Mouse (Mus musculus) neural tube, embryonic 13.5 days (tissue): ENCODE measurements around the gene Bglap3. TPM values are rescaled to one million over a fixed set of nuclear protein-coding genes. Genes with fewer than 3 reads are reported as not detected.
"Not testable (repeated sequence)": the region's sequence is repeated elsewhere in the genome, so short reads cannot be mapped to it uniquely, and the experiment has no call there.

ENCODE experiments used
- ATAC-seq: fragments of 200-750 bp; cut with Nextera tagmentation; 2 replicates; pipeline ENCODE4 v1.8.0; 2017; ENCODE audit warnings: low read depth, mild to moderate bottlenecking, moderate TSS enrichment, moderate library complexity
- H3K27ac ChIP-seq: fragments of 300-500 bp; sonication (generic); replicated peaks from 2 replicates; pipeline ENCODE4 v1.5.1; 2015; ENCODE audit warnings: moderate library complexity, mild to moderate bottlenecking, inconsistent platforms
- H3K27me3 ChIP-seq: fragments of 300-500 bp; sonication (generic); 2 replicates; pipeline ENCODE4 v1.6.1; 2015; ENCODE audit warnings: mild to moderate bottlenecking, inconsistent platforms
- H3K36me3 ChIP-seq: fragments of 300-500 bp; sonication (generic); 2 replicates; pipeline ENCODE4 v1.6.1; 2015; ENCODE audit warnings: mild to moderate bottlenecking, inconsistent platforms
- H3K4me1 ChIP-seq: fragments of 300-500 bp; sonication (generic); replicated peaks from 2 replicates; pipeline ENCODE4 v1.6.1; 2015; ENCODE audit warnings: inconsistent platforms
- H3K4me2 ChIP-seq: fragments of 300-500 bp; sonication (generic); 2 replicates; pipeline ENCODE4 v1.6.1; 2015; ENCODE audit warnings: inconsistent platforms, mild to moderate bottlenecking, moderate library complexity
- H3K4me3 ChIP-seq: fragments of 300-500 bp; sonication (generic); 2 replicates; pipeline ENCODE4 v1.5.1; 2015; ENCODE audit warnings: mild to moderate bottlenecking, inconsistent platforms
- H3K9ac ChIP-seq: fragments of 300-500 bp; sonication (generic); 2 replicates; pipeline ENCODE4 v1.6.1; 2015; ENCODE audit warnings: moderate library complexity, mild to moderate bottlenecking, inconsistent platforms
- H3K9me3 ChIP-seq: fragments of 300-500 bp; sonication (generic); 2 replicates; pipeline ENCODE4 v1.6.1; 2016; ENCODE audit warnings: inconsistent platforms
- WGBS: fragments of 180-500 bp; shearing (Covaris S2); methylation state at CpG from one replicate; pipeline ENCODE4 v1.1.7; 2015; 5-methylcytosine and 5-hydroxymethylcytosine counted together
- polyA plus RNA-seq: library from polyadenylated mRNA; unstranded; fragments of >200 nt; fragmentation: Nextera tagmentation; extraction: Ambion mirVana; gene quantifications from 2 replicates; pipeline ENCODE4 v1.2.1, GENCODE M21; 2015

Bglap3 gene
- not detected in 2 replicates for polyA plus RNA-seq

GRCm38 (mm10) chr3:88372643-88373042, at the start of gene Bglap3:
Gene Bglap3, minus strand, starts transcription at chr3:88372743.
- not testable (repeated sequence) for H3K27me3 ChIP-seq, H3K36me3 ChIP-seq, ATAC-seq, H3K27ac ChIP-seq, H3K9ac ChIP-seq, H3K4me2 ChIP-seq, H3K4me1 ChIP-seq, H3K4me3 ChIP-seq, H3K9me3 ChIP-seq
- WGBS = 92% methylated on average over 9 of the region's 9 CpGs

- H3K9ac ChIP-seq = peak overlapping the region; percentile 55; the same call in 1 of the 2 replicates
- H3K9me3 ChIP-seq = no peaks in the 10 kb centered on the region
- H3K27me3 ChIP-seq = no peaks in the 10 kb centered on the region
- WGBS = 32% methylated on average over 9 of the region's 9 CpGs
- H3K4me1 ChIP-seq = peaks cover 54% of the 10 kb centered on the region
- H3K4me2 ChIP-seq = peak overlapping the region; percentile 30
- peaks cover 42% of the 10 kb centered on the region for H3K36me3 ChIP-seq
- H3K27ac ChIP-seq = peak overlapping the region; percentile 35; the same call in 1 of the 2 replicates
- ATAC-seq = no peak
- no peak overlapping the region for H3K4me3 ChIP-seq
Observed at GRCm38 (mm10) chr3:88422020-88422720, 49.6 kb upstream of the Bglap3 start.

- Histone ChIP-seq H3K27me3 (no peaks in the 10 kb centered on the region), H3K4me2 (no peak overlapping the region), H3K4me3 (no peak overlapping the region), H3K9me3 (no peaks in the 10 kb centered on the region), H3K27ac (no peak overlapping the region), H3K4me1 (peaks cover 54% of the 10 kb centered on the region), H3K9ac (no peak overlapping the region), H3K36me3 (peaks cover 56% of the 10 kb centered on the region)
- WGBS = 93% methylated on average over 19 of the region's 19 CpGs
- ATAC-seq = no peak
Observed at GRCm38 (mm10) chr3:88420771-88421170, 48.2 kb upstream of the Bglap3 start.

- Histone ChIP-seq H3K27ac (no peak overlapping the region), H3K27me3 (no peaks in the 10 kb centered on the region), H3K9ac (0 out of 2 replicates have a peak overlapping the region, but pooled peaks have one; percentile 17), H3K4me1 (peaks cover 39% of the 10 kb centered on the region), H3K4me2 (no peak overlapping the region), H3K36me3 (peaks cover 83% of the 10 kb centered on the region), H3K4me3 (no peak overlapping the region), H3K9me3 (no peaks in the 10 kb centered on the region)
- WGBS = 89% methylated on average over 6 of the region's 6 CpGs
- ATAC-seq = no peak
Observed at GRCm38 (mm10) chr3:88418016-88418415, 45.5 kb upstream of the Bglap3 start.

- no peak overlapping the region for H3K27ac ChIP-seq
- peaks cover 97% of the 10 kb centered on the region for H3K36me3 ChIP-seq
- H3K9me3 ChIP-seq = no peaks in the 10 kb centered on the region
- H3K4me2 ChIP-seq = no peak overlapping the region
- H3K9ac ChIP-seq = no peak overlapping the region
- peaks cover 25% of the 10 kb centered on the region for H3K4me1 ChIP-seq
- no peak overlapping the region for H3K4me3 ChIP-seq
- ATAC-seq = no peak
- WGBS = 89% methylated on average over 4 of the region's 4 CpGs
- no peaks in the 10 kb centered on the region for H3K27me3 ChIP-seq
Observed at GRCm38 (mm10) chr3:88415668-88416067, 43.1 kb upstream of the Bglap3 start.

GRCm38 (mm10) chr3:88412636-88413035, 40.1 kb upstream of the Bglap3 start:
- Histone ChIP-seq H3K4me1 (peaks cover 25% of the 10 kb centered on the region), H3K4me3 (no peak overlapping the region), H3K27me3 (no peaks in the 10 kb centered on the region), H3K36me3 (peaks cover 66% of the 10 kb centered on the region), H3K4me2 (no peak overlapping the region), H3K9ac (no peak overlapping the region), H3K27ac (no peak overlapping the region), H3K9me3 (no peaks in the 10 kb centered on the region)
- 90% methylated on average over 11 of the region's 11 CpGs for WGBS
- ATAC-seq = no peak

- no peaks in the 10 kb centered on the region for H3K9me3 ChIP-seq
- no peak overlapping the region for H3K4me3 ChIP-seq
- H3K27ac ChIP-seq = no peak overlapping the region
- ATAC-seq = no peak
- no peak overlapping the region for H3K4me2 ChIP-seq
- WGBS = 89% methylated on average over 4 of the region's 4 CpGs
- no peaks in the 10 kb centered on the region for H3K27me3 ChIP-seq
- no peak overlapping the region for H3K9ac ChIP-seq
- peaks cover 57% of the 10 kb centered on the region for H3K36me3 ChIP-seq
- peaks cover 27% of the 10 kb centered on the region for H3K4me1 ChIP-seq
Observed at GRCm38 (mm10) chr3:88411681-88412080, 39.1 kb upstream of the Bglap3 start.

- Histone ChIP-seq H3K9me3 (no peaks in the 10 kb centered on the region), H3K4me1 (peaks cover 27% of the 10 kb centered on the region), H3K9ac (peak overlapping the region; percentile 86), H3K27ac (peak overlapping the region; percentile 90), H3K4me3 (peak overlapping the region; percentile 63), H3K4me2 (peak overlapping the region; percentile 69), H3K36me3 (peaks cover 46% of the 10 kb centered on the region), H3K27me3 (no peaks in the 10 kb centered on the region)
- ATAC-seq = no peak
- 26% methylated on average over 7 of the region's 7 CpGs for WGBS
Observed at GRCm38 (mm10) chr3:88410645-88411031, 38.1 kb upstream of the Bglap3 start.

GRCm38 (mm10) chr3:88409741-88410644, 37.5 kb upstream of the Bglap3 start, which contains the start of gene Pmf1:
Gene Pmf1, minus strand, starts transcription at chr3:88410331.
- Histone ChIP-seq H3K4me3 (peak within 1 kb of the TSS; percentile 63), H3K4me1 (peaks cover 27% of the 10 kb centered on the region), H3K27ac (peak within 1 kb of the TSS; percentile 90), H3K9ac (peak within 1 kb of the TSS; percentile 86), H3K27me3 (no peaks in the 10 kb centered on the region), H3K4me2 (peak within 1 kb of the TSS; percentile 69), H3K36me3 (peaks cover 40% of the 10 kb centered on the region), H3K9me3 (no peaks in the 10 kb centered on the region)
- peak; percentile 91 for ATAC-seq
- WGBS = under 1% methylated on average over 54 of the region's 54 CpGs

GRCm38 (mm10) chr3:88408953-88409352, 36.4 kb upstream of the Bglap3 start:
- no peaks in the 10 kb centered on the region for H3K9me3 ChIP-seq
- H3K27me3 ChIP-seq = no peaks in the 10 kb centered on the region
- peak overlapping the region; percentile 63; the same call in 1 of the 2 replicates for H3K4me3 ChIP-seq
- no peak for ATAC-seq
- H3K4me1 ChIP-seq = peaks cover 27% of the 10 kb centered on the region
- peaks cover 31% of the 10 kb centered on the region for H3K36me3 ChIP-seq
- H3K4me2 ChIP-seq = peak overlapping the region; percentile 69
- H3K9ac ChIP-seq = peak overlapping the region; percentile 86; the same call in 1 of the 2 replicates
- 0 out of 2 replicates have a peak overlapping the region, but pooled peaks have one; percentile 90 for H3K27ac ChIP-seq
- WGBS = 73% methylated on average over 5 of the region's 5 CpGs

GRCm38 (mm10) chr3:88407529-88407928, 35.0 kb upstream of the Bglap3 start:
- H3K9me3 ChIP-seq = no peaks in the 10 kb centered on the region
- H3K4me3 ChIP-seq = no peak overlapping the region
- H3K4me2 ChIP-seq = no peak overlapping the region
- no peaks in the 10 kb centered on the region for H3K27me3 ChIP-seq
- no peak overlapping the region for H3K27ac ChIP-seq
- peaks cover 27% of the 10 kb centered on the region for H3K4me1 ChIP-seq
- ATAC-seq = no peak
- H3K9ac ChIP-seq = no peak overlapping the region
- peaks cover 19% of the 10 kb centered on the region for H3K36me3 ChIP-seq
- 61% methylated on average over 7 of the region's 7 CpGs for WGBS

GRCm38 (mm10) chr3:88407090-88407489, 34.5 kb upstream of the Bglap3 start:
- 0 out of 2 replicates have a peak, but pooled peaks have one; percentile 16 for ATAC-seq
- Histone ChIP-seq H3K9ac (no peak overlapping the region), H3K4me2 (no peak overlapping the region), H3K9me3 (no peaks in the 10 kb centered on the region), H3K27me3 (no peaks in the 10 kb centered on the region), H3K36me3 (peaks cover 15% of the 10 kb centered on the region), H3K4me1 (peaks cover 27% of the 10 kb centered on the region), H3K4me3 (no peak overlapping the region), H3K27ac (no peak overlapping the region)
- WGBS = 0% methylated on average over 2 of the region's 2 CpGs
